In the genomic region with DNA sequence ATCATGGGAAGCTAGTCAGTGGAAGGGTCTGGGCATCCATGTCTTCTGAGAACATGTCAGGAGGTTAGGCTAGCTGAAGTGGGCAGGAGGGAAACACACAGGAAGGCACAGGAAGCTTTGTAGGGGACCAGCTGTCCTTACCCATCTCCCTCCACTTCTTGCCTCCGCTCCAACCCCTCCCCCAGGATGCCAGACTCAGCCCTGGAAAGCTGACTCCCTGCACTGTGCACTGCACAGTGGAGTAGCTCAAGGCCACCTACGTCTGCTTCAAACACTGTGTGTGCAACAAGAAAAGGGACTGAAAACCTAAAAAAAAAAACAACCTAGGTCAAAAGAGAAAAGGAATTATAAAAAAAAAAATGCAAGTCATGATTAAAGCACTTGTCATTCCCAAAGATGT, we compare ENCODE assay signal across 15 mouse cellular contexts.
"Had no signal": no experiment of that assay in that cellular context is flagged by ENCODE, and none has a peak within 500 bp of the region (broad histone marks: within the 10 kb centered on the region; RNA-seq: fewer than 3 reads in every experiment).

No protein-coding gene starts in this region.

- H3K27me3 ChIP-seq: kidney, embryonic 15.5 days; limb, embryonic 12.5 days; liver, embryonic 13.5 days; lung, embryonic 15.5 days; midbrain, embryonic 13.5 days; neural tube, embryonic 15.5 days had no signal

- H3K27ac ChIP-seq: kidney, embryonic 15.5 days; left cerebral cortex, adult 2 months; limb, embryonic 12.5 days; liver, embryonic 13.5 days; lung, embryonic 15.5 days; macrophage; midbrain, embryonic 13.5 days; neural tube, embryonic 15.5 days had no signal

- DNase-seq: kidney, adult 18-20 months; kidney, postnatal 14 days; liver; liver, embryonic 13.5 days; liver, postnatal 0 days; lung, postnatal 14 days; right cerebral cortex, postnatal 14 days; thymus, postnatal 36 days had no signal

- H3K36me3 ChIP-seq: kidney, embryonic 15.5 days; limb, embryonic 12.5 days; liver, embryonic 13.5 days; lung, embryonic 15.5 days; midbrain, embryonic 13.5 days; neural tube, embryonic 15.5 days had no signal

- H3K4me2 ChIP-seq: kidney, embryonic 15.5 days; limb, embryonic 12.5 days; liver, embryonic 13.5 days; lung, embryonic 15.5 days; midbrain, embryonic 13.5 days; neural tube, embryonic 15.5 days had no signal

- H3K4me3 ChIP-seq: kidney, embryonic 15.5 days; left cerebral cortex, adult 2 months; limb, embryonic 12.5 days; liver, embryonic 13.5 days; lung, embryonic 15.5 days; midbrain, embryonic 13.5 days; neural tube, embryonic 15.5 days had no signal

- H3K9me3 ChIP-seq: kidney, embryonic 15.5 days; liver, embryonic 13.5 days; lung, embryonic 15.5 days; midbrain, embryonic 13.5 days; neural tube, embryonic 15.5 days had no signal

- H3K4me1 ChIP-seq: lung, embryonic 15.5 days; midbrain, embryonic 13.5 days; neural tube, embryonic 15.5 days had no signal

- ATAC-seq: liver, postnatal 0 days; midbrain, embryonic 13.5 days had no signal

- H3K9ac ChIP-seq: kidney, embryonic 15.5 days; limb, embryonic 12.5 days; liver, embryonic 13.5 days; liver, postnatal 0 days; lung, embryonic 15.5 days; midbrain, embryonic 13.5 days; neural tube, embryonic 15.5 days had no signal
